Mouse (Mus musculus) mouse embryonic stem cell (cell line): ENCODE data around the gene Mrgprb1.
"Not testable (repeated sequence)": the region's sequence is repeated elsewhere in the genome, so short reads cannot be mapped to it uniquely, and the experiment has no call there.

Experiments
- in situ Hi-C, 2 experiments: fragments of 300-500 bp; cut with MboI; formaldehyde crosslinking; loops; 1 replicate in 1 of 2; 3 replicates in 1 of 2; pipeline ENCODE4 v1.14.3; 2019 to 2020; ENCODE audit warnings: low sequenced_read_pairs in 2 of 2, low pct_unique_long_range_greater_than_20kb in 1 of 2, mixed read lengths in 1 of 2; ENCODE audit not compliant: unreplicated experiment in 1 of 2

Mrgprb1 gene

DNA sequence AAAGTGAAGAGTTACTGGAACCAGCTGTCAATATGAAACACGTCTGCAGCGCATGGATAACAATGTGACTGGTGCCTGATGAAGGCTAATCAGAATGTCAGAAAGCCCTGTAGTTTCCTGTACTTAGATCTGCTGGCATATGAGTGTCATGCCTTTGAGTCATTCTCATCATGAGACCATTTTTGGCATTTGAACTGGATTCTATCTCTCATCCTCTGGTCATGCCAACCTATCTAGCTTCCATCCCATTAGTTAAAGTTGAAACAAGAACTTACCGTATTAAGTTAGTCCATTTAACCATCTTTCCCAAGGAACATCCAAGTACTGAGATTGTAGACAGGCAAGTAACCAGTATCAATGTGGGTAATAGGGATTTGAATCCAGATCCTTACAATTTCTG lies at the start of gene Mrgprb1:
Mrgprb1 (minus strand) TSS at position 101 of the 400 bp plus-strand sequence.
- in situ Hi-C loops = no loop called here

DNA sequence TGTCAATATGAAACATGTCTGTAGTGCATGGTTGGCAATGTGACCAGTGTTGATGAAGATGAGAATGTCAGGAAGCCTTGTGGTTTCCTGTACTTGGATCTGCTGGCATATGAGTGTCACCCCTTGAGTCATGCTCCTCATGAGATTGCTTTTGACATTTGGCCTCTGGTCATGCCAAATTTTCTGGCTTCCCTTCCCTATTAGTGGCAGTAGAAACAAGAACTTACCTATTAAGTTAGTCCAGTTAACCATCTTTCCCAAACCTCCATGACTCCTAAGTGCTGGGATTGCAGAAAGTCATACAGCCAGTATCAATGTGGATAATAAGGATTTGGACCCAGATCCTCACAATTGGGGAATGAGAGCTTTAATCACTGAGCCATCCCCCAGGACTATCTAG lies 43.1 kb upstream of the Mrgprb1 start, which contains the start of gene Mrgprx2:
Mrgprx2 (minus strand) TSS at position 101 of the 400 bp plus-strand sequence.
- in situ Hi-C loops = no loop called here

DNA sequence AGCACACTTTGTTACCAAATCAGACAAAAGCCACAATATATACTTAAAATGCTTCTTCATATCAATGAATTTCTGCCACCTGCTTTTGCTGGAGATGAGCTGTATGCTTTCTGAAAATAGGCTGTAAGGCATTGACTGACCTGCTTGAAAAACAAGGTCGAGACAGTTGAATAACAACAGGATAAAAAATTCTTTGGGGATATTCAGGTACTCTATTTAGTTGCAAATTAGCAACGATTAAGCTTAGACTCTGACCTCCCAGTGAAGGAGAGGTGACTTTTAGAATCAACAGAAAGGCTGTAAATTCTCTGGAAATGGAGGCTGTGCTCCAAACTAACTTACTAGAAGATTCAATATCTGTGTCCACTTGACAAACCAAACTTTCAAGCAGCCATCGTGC lies 19.6 kb downstream of the Mrgprb1 start:
- in situ Hi-C loops = no loop called here

DNA sequence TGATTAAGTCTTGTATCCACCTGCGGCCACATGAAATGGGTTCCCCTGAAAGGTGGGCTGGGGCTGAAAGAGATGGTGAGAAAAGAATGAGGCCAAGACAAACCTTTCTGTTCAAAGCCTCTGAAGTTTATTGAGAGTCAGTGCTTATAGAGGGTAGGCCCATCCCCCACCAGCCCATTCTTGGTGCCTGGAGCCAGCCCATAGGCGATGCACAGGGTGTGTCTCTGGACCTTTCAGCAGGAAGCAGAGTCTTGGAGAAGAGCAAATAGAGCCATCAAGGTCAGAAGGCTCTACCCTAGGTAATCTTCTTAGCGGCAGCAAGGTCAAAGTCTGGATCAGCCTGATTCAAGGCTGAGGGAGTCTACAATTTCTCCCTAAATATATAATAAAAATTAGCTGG lies 20.2 kb downstream of the Mrgprb1 start:
- in situ Hi-C loops = not testable (repeated sequence)
